Mouse (Mus musculus) left cerebral cortex, postnatal 14 days (tissue): ENCODE measurements around the gene Olfr469. TPM values are rescaled to one million over a fixed set of nuclear protein-coding genes. Genes with fewer than 3 reads are reported as not detected.
"Not testable (repeated sequence)": the region's sequence is repeated elsewhere in the genome, so short reads cannot be mapped to it uniquely, and the experiment has no call there.

Source experiments
- DNase-seq, 2 experiments: peaks; one replicate each; pipeline ENCODE4 v3.0.0; 2021 to 2022; ENCODE audit warnings: low spot score in 2 of 2, mixed read lengths in 1 of 2
- intact Hi-C: fragments of 180-260 bp; cut with DNase I; formaldehyde crosslinking; loops from one replicate; pipeline ENCODE4 v1.15.1; 2025
- long read RNA-seq, 2 experiments: library from polyadenylated mRNA; stranded (forward); transcript quantifications; one replicate each; pipeline ENCODE4 v2.0.0; 2021
- total RNA-seq, 2 experiments: library from RNA; stranded (reverse); gene quantifications; 2 replicates each; pipeline ENCODE4 v1.2.3; 2021

Gene Olfr469
- total RNA-seq: not detected
- long read RNA-seq, experiment 1: 0 reads
- long read RNA-seq, experiment 2: 0 reads

- DNase-seq, intact Hi-C loops: not testable (repeated sequence)
Measured at GRCm38 (mm10) chr7:107825441-107825840, at the start of gene Olfr469. Gene Olfr469 (minus strand): TSS chr7:107825541.

GRCm38 (mm10) chr7:107847390-107847789 lies 22.0 kb upstream of the Olfr469 start, which contains the start of gene Olfr470:
Gene Olfr470 (minus strand): TSS chr7:107847490.
- DNase-seq, intact Hi-C loops: not testable (repeated sequence)

- intact Hi-C loops: no loop called here
- peak in 1 of 2 experiments; percentile 7 for DNase-seq
Measured at GRCm38 (mm10) chr7:107841719-107842118, 16.4 kb upstream of the Olfr469 start.

- intact Hi-C loops, DNase-seq: not testable (repeated sequence)
Measured at GRCm38 (mm10) chr7:107823867-107824266, 1.5 kb downstream of the Olfr469 start.

GRCm38 (mm10) chr7:107819442-107819841 lies 5.9 kb downstream of the Olfr469 start:
- intact Hi-C loops: no loop called here
- no peak for DNase-seq

GRCm38 (mm10) chr7:107811963-107812362 lies 13.4 kb downstream of the Olfr469 start, which contains the start of gene Olfr467:
Gene Olfr467 (plus strand): TSS chr7:107812263.
- intact Hi-C loops: no loop called here

GRCm38 (mm10) chr7:107802138-107802537 lies 23.2 kb downstream of the Olfr469 start:
- intact Hi-C loops: no loop called here
- no peak for DNase-seq

More at GRCm38 (mm10) chr7:107811963-107812362, 13.4 kb downstream of the Olfr469 start, which contains the start of gene Olfr467:
- DNase-seq: no peak

- DNase-seq: no peak
- intact Hi-C loops: no loop called here
Measured at GRCm38 (mm10) chr7:107801108-107801507, 24.2 kb downstream of the Olfr469 start, which contains the start of gene Ovch2. Gene Ovch2 (minus strand): TSS chr7:107801208.

- intact Hi-C loops: no loop called here
- no peak for DNase-seq
Measured at GRCm38 (mm10) chr7:107796500-107796899, 28.8 kb downstream of the Olfr469 start.

- intact Hi-C loops: no loop called here
- peak; percentile 39 to 53 for DNase-seq
Measured at GRCm38 (mm10) chr7:107787977-107788620, 37.2 kb downstream of the Olfr469 start.

GRCm38 (mm10) chr7:107779611-107780010 lies 45.7 kb downstream of the Olfr469 start:
- DNase-seq: peak; percentile 8 to 14
- intact Hi-C loops: loop anchor here (1.0 kb wide), 1 partner anchor 30 kb away; no protein-coding TSS in a partner anchor

GRCm38 (mm10) chr7:107778216-107778615 lies 47.1 kb downstream of the Olfr469 start:
- no peak for DNase-seq
- intact Hi-C loops: no loop called here

GRCm38 (mm10) chr7:107770812-107771211 lies 54.5 kb downstream of the Olfr469 start:
- intact Hi-C loops: no loop called here
- no peak for DNase-seq

Other genes with a start within 250 kb of the Olfr469 start
- gene Ppfibp2, start 230.3 kb downstream of the Olfr469 start, total RNA-seq: 1 to 10 TPM; 4.0 to 4.5 TPM
- gene 5330417H12Rik, start 200.4 kb downstream of the Olfr469 start, total RNA-seq: not detected
- gene Cyb5r2, start 67.5 kb downstream of the Olfr469 start, total RNA-seq: not detected
- not detected for gene Ovch2, start 24.3 kb downstream of the Olfr469 start, total RNA-seq
- not detected for gene Olfr467, start 13.3 kb downstream of the Olfr469 start, total RNA-seq
- gene Olfr470, start 21.9 kb upstream of the Olfr469 start, total RNA-seq: not detected
- not detected for gene Olfr472, start 72.4 kb upstream of the Olfr469 start, total RNA-seq
- gene Olfr473, start 104.9 kb upstream of the Olfr469 start, total RNA-seq: not detected
- gene Olfr474, start 129.1 kb upstream of the Olfr469 start, total RNA-seq: not detected
- gene Olfr476, start 139.3 kb upstream of the Olfr469 start, total RNA-seq: not detected
- gene Olfr477, start 161.2 kb upstream of the Olfr469 start, total RNA-seq: not detected
- not detected for gene Olfr478, start 208.4 kb upstream of the Olfr469 start, total RNA-seq
- gene Olfr479, start 225.2 kb upstream of the Olfr469 start, total RNA-seq: not detected
- not detected for gene Olfr480, start 241.8 kb upstream of the Olfr469 start, total RNA-seq